Comparison of ENCODE assay signal across 8 mouse cellular contexts in the genomic region with DNA sequence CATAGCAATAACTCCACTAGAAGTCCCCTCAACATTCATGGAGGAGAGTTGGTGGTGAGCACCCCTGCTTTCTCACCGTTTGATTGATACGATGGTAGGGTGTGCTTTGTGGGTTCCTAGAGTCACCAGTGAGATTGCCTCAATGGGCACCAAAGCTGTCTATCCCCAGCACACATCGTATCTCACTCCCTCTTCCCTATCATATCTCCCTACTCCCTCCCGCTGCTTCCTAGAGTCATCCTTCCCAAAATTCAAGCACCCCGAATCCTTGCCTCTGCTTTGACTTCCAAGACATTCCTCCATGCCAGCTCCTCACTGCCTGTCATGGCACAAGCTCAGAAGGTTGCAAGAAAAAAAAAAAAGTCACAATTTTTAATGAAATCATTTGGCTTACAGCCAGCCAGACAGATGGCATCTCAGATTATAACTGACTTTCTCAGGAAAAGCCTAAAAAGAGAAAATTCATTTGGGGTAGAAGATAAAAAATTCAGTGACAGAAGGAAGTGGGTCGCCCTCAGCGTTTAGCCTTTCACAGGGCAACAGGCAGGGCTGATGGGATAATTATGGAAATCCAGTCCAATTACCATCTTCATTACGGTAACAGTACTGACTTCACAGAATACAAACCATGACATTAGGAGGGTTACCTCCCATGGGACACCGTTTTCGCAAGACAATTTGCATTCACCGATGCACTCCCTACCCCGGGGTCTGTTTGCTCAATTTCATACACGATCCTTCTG.
DNase-seq lines count a peak whose midpoint lies in the region; ATAC-seq lines count a peak whose summit lies in the region.
"Had no signal": no experiment of that assay in that cellular context is flagged by ENCODE, and none has a peak within 500 bp of the region (broad histone marks: within the 10 kb centered on the region; RNA-seq: fewer than 3 reads in every experiment).

No protein-coding gene starts in this region.

- no peak overlapping the region for H3K27ac ChIP-seq in midbrain, embryonic 16.5 days (ENCODE audit: low read length)
- H3K27ac ChIP-seq: liver, embryonic 13.5 days had no signal

- no peak overlapping the region for H3K9ac ChIP-seq in midbrain, embryonic 16.5 days (ENCODE audit: low read depth, low read length)
- H3K9ac ChIP-seq: liver, embryonic 13.5 days had no signal

- H3K27me3 ChIP-seq in midbrain, embryonic 16.5 days (ENCODE audit: control insufficient read depth, insufficient read depth, low read depth, low read length): no peaks in the 10 kb centered on the region
- H3K27me3 ChIP-seq: liver, embryonic 13.5 days had no signal

- ATAC-seq in midbrain, embryonic 16.5 days: peak; percentile 80

- no peaks in the 10 kb centered on the region for H3K36me3 ChIP-seq in midbrain, embryonic 16.5 days (ENCODE audit: control insufficient read depth, insufficient read depth, low read length)
- H3K36me3 ChIP-seq: liver, embryonic 13.5 days had no signal

- H3K4me2 ChIP-seq in midbrain, embryonic 16.5 days (ENCODE audit: low read length): no peak overlapping the region
- H3K4me2 ChIP-seq: liver, embryonic 13.5 days had no signal

- H3K9me3 ChIP-seq in midbrain, embryonic 16.5 days (replicated peaks; ENCODE audit: control insufficient read depth, low read length, poor library complexity, severe bottlenecking): no peaks in the 10 kb centered on the region
- H3K9me3 ChIP-seq: liver, embryonic 13.5 days had no signal

- WGBS in midbrain, embryonic 16.5 days: 52% methylated on average over 13 of the region's 13 CpGs

- peak; percentile 20 to 36 for DNase-seq in layer of hippocampus, postnatal 14 days (ENCODE audit: low spot score in 2 of 2)
- DNase-seq in layer of hippocampus, postnatal 25 days (ENCODE audit: extremely low spot score in 1 of 2, low spot score in 1 of 2): no peak
- peak; percentile 70 for DNase-seq in brain, embryonic 18.5 days (ENCODE audit: low read depth, low spot score)
- DNase-seq in cerebellum, postnatal 14 days: peak; percentile 75 to 79
- DNase-seq in embryo, embryonic 10 days (ENCODE audit: low spot score): no peak
- no peak for DNase-seq in adrenal gland, postnatal 36 days
- DNase-seq: liver, embryonic 13.5 days had no signal

- H3K4me1 ChIP-seq in midbrain, embryonic 16.5 days (ENCODE audit: control insufficient read depth, insufficient read depth, low read length): peaks cover 6% of the 10 kb centered on the region; the same call in 1 of the 2 replicates
- H3K4me1 ChIP-seq: liver, embryonic 13.5 days had no signal

- H3K4me3 ChIP-seq in midbrain, embryonic 16.5 days (ENCODE audit: low read depth, low read length): no peak overlapping the region
- H3K4me3 ChIP-seq: liver, embryonic 13.5 days had no signal

Comparison
In these comparisons a context has a peak if more than half of its experiments do, and no peak if none do; other contexts are left out.
1. DNase-seq: peak in layer of hippocampus, postnatal 14 days (2 of 2), brain, embryonic 18.5 days (single experiment) and cerebellum, postnatal 14 days (2 of 2); none in layer of hippocampus, postnatal 25 days (0 of 2), embryo, embryonic 10 days (single experiment) and adrenal gland, postnatal 36 days (0 of 2).